Mouse (Mus musculus): Measurements from ENCODE around the gene Stam2. TPM values are rescaled to one million over a fixed set of nuclear protein-coding genes. Genes with fewer than 3 reads are reported as not detected.

The Stam2 gene
- polyA plus RNA-seq, 1 experiment from 2014 or later = 48.8 TPM

GRCm38 (mm10) chr2:52675278-52675987 is 66.6 kb downstream of the Stam2 start:
- H3K4me3 ChIP-seq = peak overlapping the region; percentile 73
- peaks cover 10% of the 10 kb centered on the region for H3K4me1 ChIP-seq
- peak overlapping the region; percentile 80 for H3K9ac ChIP-seq
- peak; percentile 42 for ATAC-seq (ENCODE audit: low FRiP score)
- peaks cover 37% of the 10 kb centered on the region for H3K27me3 ChIP-seq
- H3K36me3 ChIP-seq = no peaks in the 10 kb centered on the region
- no peak overlapping the region for H3K27ac ChIP-seq
- 1% methylated on average over 38 of the region's 42 CpGs for WGBS
- no peaks in the 10 kb centered on the region for H3K9me3 ChIP-seq (replicated peaks)
- H3K4me2 ChIP-seq (replicated peaks) = peak overlapping the region; percentile 91

GRCm38 (mm10) chr2:52674886-52675277 is 67.2 kb downstream of the Stam2 start:
- H3K9ac ChIP-seq = no peak overlapping the region
- peaks cover 10% of the 10 kb centered on the region for H3K4me1 ChIP-seq
- H3K36me3 ChIP-seq = no peaks in the 10 kb centered on the region
- no peak for ATAC-seq (ENCODE audit: low FRiP score)
- no peak overlapping the region for H3K27ac ChIP-seq
- H3K4me2 ChIP-seq (replicated peaks) = peak overlapping the region; percentile 91
- peaks cover 37% of the 10 kb centered on the region for H3K27me3 ChIP-seq
- H3K9me3 ChIP-seq (replicated peaks) = no peaks in the 10 kb centered on the region
- WGBS = under 1% methylated on average over 19 of the region's 19 CpGs
- H3K4me3 ChIP-seq = peak overlapping the region; percentile 73

- Histone ChIP-seq H3K27me3 (peaks cover 32% of the 10 kb centered on the region), H3K4me2 (replicated peaks) (no peak overlapping the region), H3K36me3 (no peaks in the 10 kb centered on the region), H3K9ac (no peak overlapping the region), H3K4me3 (no peak overlapping the region), H3K9me3 (replicated peaks) (no peaks in the 10 kb centered on the region), H3K27ac (no peak overlapping the region), H3K4me1 (peaks cover 10% of the 10 kb centered on the region)
- WGBS = 91% methylated on average over 1 of the region's 1 CpGs
- no peak for ATAC-seq (ENCODE audit: low FRiP score)
Observed at GRCm38 (mm10) chr2:52673172-52673571, 68.9 kb downstream of the Stam2 start.

GRCm38 (mm10) chr2:52670733-52671132 is 71.3 kb downstream of the Stam2 start:
- Histone ChIP-seq H3K9ac (no peak overlapping the region), H3K9me3 (replicated peaks) (no peaks in the 10 kb centered on the region), H3K4me1 (peaks cover 6% of the 10 kb centered on the region), H3K36me3 (no peaks in the 10 kb centered on the region), H3K27me3 (peaks cover 22% of the 10 kb centered on the region), H3K27ac (no peak overlapping the region), H3K4me2 (replicated peaks) (no peak overlapping the region), H3K4me3 (no peak overlapping the region)
- WGBS = 89% methylated on average over 5 of the region's 5 CpGs
- ATAC-seq (ENCODE audit: low FRiP score) = no peak

- Histone ChIP-seq H3K4me2 (replicated peaks) (no peak overlapping the region), H3K27ac (no peak overlapping the region), H3K4me1 (no peaks in the 10 kb centered on the region), H3K36me3 (no peaks in the 10 kb centered on the region), H3K9ac (no peak overlapping the region), H3K9me3 (replicated peaks) (no peaks in the 10 kb centered on the region), H3K27me3 (peaks cover 5% of the 10 kb centered on the region), H3K4me3 (no peak overlapping the region)
- WGBS = 93% methylated on average over 6 of the region's 6 CpGs
- ATAC-seq (ENCODE audit: low FRiP score) = no peak
Observed at GRCm38 (mm10) chr2:52668480-52668879, 73.6 kb downstream of the Stam2 start.

- Histone ChIP-seq H3K4me2 (replicated peaks) (no peak overlapping the region), H3K36me3 (no peaks in the 10 kb centered on the region), H3K4me3 (no peak overlapping the region), H3K9me3 (replicated peaks) (no peaks in the 10 kb centered on the region), H3K27ac (no peak overlapping the region), H3K4me1 (no peaks in the 10 kb centered on the region), H3K27me3 (no peaks in the 10 kb centered on the region), H3K9ac (no peak overlapping the region)
- 90% methylated on average over 5 of the region's 5 CpGs for WGBS
- no peak for ATAC-seq (ENCODE audit: low FRiP score)
Observed at GRCm38 (mm10) chr2:52656722-52657121, 85.4 kb downstream of the Stam2 start.

- no peak overlapping the region for H3K27ac ChIP-seq
- no peak for ATAC-seq (ENCODE audit: low FRiP score)
- no peak overlapping the region for H3K9ac ChIP-seq
- WGBS = 76% methylated on average over 4 of the region's 4 CpGs
- no peaks in the 10 kb centered on the region for H3K27me3 ChIP-seq
- H3K4me1 ChIP-seq = no peaks in the 10 kb centered on the region
- no peaks in the 10 kb centered on the region for H3K9me3 ChIP-seq (replicated peaks)
- no peak overlapping the region for H3K4me3 ChIP-seq
- no peaks in the 10 kb centered on the region for H3K36me3 ChIP-seq
- no peak overlapping the region for H3K4me2 ChIP-seq (replicated peaks)
Observed at GRCm38 (mm10) chr2:52654541-52654940, 87.5 kb downstream of the Stam2 start.

GRCm38 (mm10) chr2:52651547-52651946 is 90.5 kb downstream of the Stam2 start:
- WGBS = 86% methylated on average over 6 of the region's 6 CpGs
- no peaks in the 10 kb centered on the region for H3K9me3 ChIP-seq (replicated peaks)
- ATAC-seq (ENCODE audit: low FRiP score) = no peak
- H3K9ac ChIP-seq = no peak overlapping the region
- no peak overlapping the region for H3K4me2 ChIP-seq (replicated peaks)
- no peaks in the 10 kb centered on the region for H3K27me3 ChIP-seq
- H3K27ac ChIP-seq = no peak overlapping the region
- H3K4me1 ChIP-seq = no peaks in the 10 kb centered on the region; the same call in 1 of the 2 replicates
- no peak overlapping the region for H3K4me3 ChIP-seq
- H3K36me3 ChIP-seq = no peaks in the 10 kb centered on the region

GRCm38 (mm10) chr2:52647255-52647998 is 94.7 kb downstream of the Stam2 start:
- 79% methylated on average over 8 of the region's 8 CpGs for WGBS
- no peaks in the 10 kb centered on the region for H3K36me3 ChIP-seq

GRCm38 (mm10) chr2:52643657-52644056 is 98.4 kb downstream of the Stam2 start:
- WGBS = 76% methylated on average over 6 of the region's 6 CpGs
- no peaks in the 10 kb centered on the region for H3K36me3 ChIP-seq
- no peaks in the 10 kb centered on the region for H3K27me3 ChIP-seq
- no peak overlapping the region for H3K27ac ChIP-seq
- ATAC-seq (ENCODE audit: low FRiP score) = no peak
- H3K4me2 ChIP-seq (replicated peaks) = no peak overlapping the region
- H3K4me1 ChIP-seq = no peaks in the 10 kb centered on the region; the same call in none of the 2 replicates
- no peak overlapping the region for H3K9ac ChIP-seq
- no peaks in the 10 kb centered on the region for H3K9me3 ChIP-seq (replicated peaks)
- no peak overlapping the region for H3K4me3 ChIP-seq

More at GRCm38 (mm10) chr2:52647255-52647998, 94.7 kb downstream of the Stam2 start:
- ATAC-seq (ENCODE audit: low FRiP score) = no peak
- Histone ChIP-seq H3K27me3 (no peaks in the 10 kb centered on the region), H3K9me3 (replicated peaks) (no peaks in the 10 kb centered on the region), H3K27ac (no peak overlapping the region), H3K4me1 (no peaks in the 10 kb centered on the region; the same call in 1 of the 2 replicates), H3K4me3 (no peak overlapping the region), H3K4me2 (replicated peaks) (no peak overlapping the region), H3K9ac (no peak overlapping the region)

All from hindbrain, embryonic 12.5 days (tissue).